Mouse (Mus musculus): ENCODE results near the gene Lrrc23.
"Not testable (repeated sequence)": the region's sequence is repeated elsewhere in the genome, so short reads cannot be mapped to it uniquely, and the experiment has no call there.

Gene Lrrc23

GRCm38 (mm10) chr6:124807986-124808357, 28.4 kb upstream of the Lrrc23 start:
- no peak for DNase-seq (ENCODE audit: low read depth)

GRCm38 (mm10) chr6:124807366-124807765, 27.8 kb upstream of the Lrrc23 start:
- DNase-seq (ENCODE audit: low read depth), result no peak

- no peak for DNase-seq (ENCODE audit: low read depth)
These were observed 27.1 kb upstream of the Lrrc23 start for GRCm38 (mm10) chr6:124806446-124807140.

- peak; percentile 82 for DNase-seq (ENCODE audit: low read depth)
These were observed 26.1 kb upstream of the Lrrc23 start for GRCm38 (mm10) chr6:124805341-124806321.

GRCm38 (mm10) chr6:124804341-124804740, 24.8 kb upstream of the Lrrc23 start:
- no peak for DNase-seq (ENCODE audit: low read depth)

GRCm38 (mm10) chr6:124803691-124804090, 24.2 kb upstream of the Lrrc23 start:
- DNase-seq (ENCODE audit: low read depth), result not testable (repeated sequence)

- no peak for DNase-seq (ENCODE audit: low read depth)
These were observed 23.5 kb upstream of the Lrrc23 start for GRCm38 (mm10) chr6:124803061-124803460.

- peak; percentile 47 for DNase-seq (ENCODE audit: low read depth)
These were observed 22.9 kb upstream of the Lrrc23 start for GRCm38 (mm10) chr6:124802400-124802799.

- DNase-seq (ENCODE audit: low read depth), result no peak
These were observed 16.7 kb upstream of the Lrrc23 start for GRCm38 (mm10) chr6:124796200-124796599.

GRCm38 (mm10) chr6:124795781-124796180, 16.3 kb upstream of the Lrrc23 start:
- no peak for DNase-seq (ENCODE audit: low read depth)

GRCm38 (mm10) chr6:124791911-124792310, 12.4 kb upstream of the Lrrc23 start:
- DNase-seq (ENCODE audit: low read depth), result no peak

- DNase-seq (ENCODE audit: low read depth), result no peak
These were observed 10.6 kb upstream of the Lrrc23 start for GRCm38 (mm10) chr6:124790121-124790520.

- no peak for DNase-seq (ENCODE audit: low read depth)
These were observed 10.0 kb upstream of the Lrrc23 start for GRCm38 (mm10) chr6:124789519-124789918.

- DNase-seq (ENCODE audit: low read depth), result no peak
These were observed 8.2 kb upstream of the Lrrc23 start for GRCm38 (mm10) chr6:124787722-124788121.

- no peak for DNase-seq (ENCODE audit: low read depth)
These were observed 7.4 kb upstream of the Lrrc23 start for GRCm38 (mm10) chr6:124786756-124787420.

GRCm38 (mm10) chr6:124782436-124782835, 2.9 kb upstream of the Lrrc23 start:
- DNase-seq (ENCODE audit: low read depth), result peak; percentile 71

- no peak for DNase-seq (ENCODE audit: low read depth)
These were observed 1.4 kb upstream of the Lrrc23 start for GRCm38 (mm10) chr6:124780917-124781316.

- no peak for DNase-seq (ENCODE audit: low read depth)
These were observed 473 bp upstream of the Lrrc23 start for GRCm38 (mm10) chr6:124779984-124780416.

GRCm38 (mm10) chr6:124770511-124770910, 9.0 kb downstream of the Lrrc23 start:
- DNase-seq (ENCODE audit: low read depth), result no peak

GRCm38 (mm10) chr6:124770013-124770412, 9.5 kb downstream of the Lrrc23 start:
- DNase-seq (ENCODE audit: low read depth), result no peak

- DNase-seq (ENCODE audit: low read depth), result peak; percentile 69
These were observed 10.3 kb downstream of the Lrrc23 start, which contains the start of gene Eno2 for GRCm38 (mm10) chr6:124769101-124769765. TSS of gene Eno2 (minus strand) at chr6:124769673.

- DNase-seq (ENCODE audit: low read depth), result no peak
These were observed 10.9 kb downstream of the Lrrc23 start for GRCm38 (mm10) chr6:124768704-124769044.
